Mouse (Mus musculus): Measurements from ENCODE around the gene Spag4. TPM values are rescaled to one million over a fixed set of nuclear protein-coding genes. Genes with fewer than 3 reads are reported as not detected.

The Spag4 gene
- polyA plus RNA-seq (2012; rRNA removed) (5.7 and 7.9 TPM in 2 replicates), polyA plus RNA-seq (2014; fragmentation: Nextera tagmentation; extraction: Ambion mirVana) (2.1 and 3.0 TPM in 2 replicates)

DNA sequence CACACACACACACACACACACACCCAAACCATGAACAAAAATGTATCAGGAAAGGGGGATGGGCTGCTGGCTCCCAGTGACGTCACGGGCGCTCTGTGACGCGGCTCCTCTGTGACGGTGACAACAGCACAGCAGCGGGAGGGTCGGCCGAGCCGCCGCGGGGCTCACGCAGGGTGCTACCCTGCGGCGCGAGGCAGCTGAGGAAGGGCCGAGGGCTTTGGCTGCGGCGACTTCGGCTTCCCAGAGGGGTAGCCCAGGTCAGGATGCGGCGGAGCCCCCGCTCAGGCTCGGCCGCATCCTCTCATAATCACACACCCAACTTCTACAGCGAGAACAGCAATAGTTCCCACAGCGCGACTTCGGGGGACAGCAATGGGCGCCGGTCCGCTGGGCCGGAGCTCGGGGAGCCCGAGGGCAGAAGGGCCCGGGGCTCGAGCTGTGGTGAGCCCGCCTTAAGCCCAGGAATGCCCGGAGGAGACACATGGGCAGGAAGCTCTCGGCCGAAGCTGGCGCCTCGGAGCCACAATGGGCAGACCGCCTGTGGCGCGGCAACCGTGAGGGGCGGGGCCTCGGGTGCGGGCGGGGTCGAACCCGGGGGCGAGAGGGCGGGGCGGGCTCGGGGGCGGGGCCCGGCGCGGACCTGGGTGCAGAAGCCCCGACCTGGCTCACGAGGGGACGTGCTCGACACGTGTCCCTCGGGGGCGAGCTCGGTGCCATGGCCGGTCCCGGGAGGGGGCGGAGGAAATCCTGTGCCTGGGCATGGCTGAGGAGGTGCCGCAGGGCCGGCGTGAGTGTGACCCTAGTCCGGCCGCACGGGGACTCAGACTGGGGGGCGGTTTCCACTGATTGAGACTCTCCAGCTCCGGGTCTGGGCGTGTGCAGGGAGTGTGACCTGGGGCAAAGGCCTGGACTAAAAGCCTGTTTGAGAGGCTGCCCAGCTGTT, at the start of gene Spag4:
Gene Spag4 (plus strand): TSS at position 77 of the 943 bp plus-strand sequence.
- peak within 1 kb of the TSS; percentile 81 for H3K9ac ChIP-seq (ENCODE audit: low read depth, low read length, severe bottlenecking)
- H3K9me3 ChIP-seq (ENCODE audit: control insufficient read depth, low read length), result no peaks in the 10 kb centered on the region
- peaks cover 13% of the 10 kb centered on the region for H3K36me3 ChIP-seq (ENCODE audit: control insufficient read depth, insufficient read depth, low read length)
- ATAC-seq (ENCODE audit: low FRiP score, low read depth), result peak; percentile 80
- H3K27me3 ChIP-seq (ENCODE audit: control insufficient read depth, insufficient read depth, low read length), result no peaks in the 10 kb centered on the region
- no peak for TF ChIP-seq POLR2A (IDR thresholded peaks at IDR 0.05; ENCODE audit: borderline replicate concordance, extremely low read depth, insufficient read depth, insufficient read length)
- under 1% methylated on average over 60 of the region's 81 CpGs for WGBS
- peak within 1 kb of the TSS; percentile 95 for H3K4me2 ChIP-seq (replicated peaks; ENCODE audit: low read depth, low read length, severe bottlenecking)
- H3K27ac ChIP-seq (replicated peaks; ENCODE audit: low read depth, low read length), result peak within 1 kb of the TSS; percentile 73; the same call in 1 of the 2 replicates
- H3K4me3 ChIP-seq (replicated peaks; ENCODE audit: low read length), result peak within 1 kb of the TSS; percentile 64
- DNase-seq (ENCODE audit: low spot score), result peak; percentile 63
- H3K4me1 ChIP-seq (ENCODE audit: control insufficient read depth, insufficient read depth, low read length), result peaks cover 6% of the 10 kb centered on the region

DNA sequence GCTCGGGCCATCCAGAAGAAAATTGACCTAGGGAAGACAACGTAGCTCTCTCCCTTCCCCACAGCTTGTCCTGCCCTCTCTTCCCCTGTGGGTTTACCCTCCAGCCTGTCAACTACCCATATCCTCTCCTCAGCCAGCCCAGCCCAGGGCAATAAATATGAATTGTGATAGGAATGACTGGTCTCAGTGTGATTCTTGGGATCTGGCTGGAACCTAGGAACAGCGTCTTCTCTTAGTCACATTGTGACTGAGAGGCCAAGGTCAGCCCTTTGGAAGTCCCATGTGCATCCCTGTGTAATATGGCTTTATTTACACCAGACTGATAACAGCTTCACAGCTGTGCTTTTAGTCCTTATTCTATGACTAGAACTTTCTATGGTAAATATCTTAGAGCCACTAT, 46.9 kb upstream of the Spag4 start:
- H3K4me1 ChIP-seq (ENCODE audit: control insufficient read depth, insufficient read depth, low read length), result no peaks in the 10 kb centered on the region
- H3K4me3 ChIP-seq (replicated peaks; ENCODE audit: low read length), result no peak overlapping the region
- H3K4me2 ChIP-seq (replicated peaks; ENCODE audit: low read depth, low read length, severe bottlenecking), result no peak overlapping the region
- no peak overlapping the region for H3K9ac ChIP-seq (ENCODE audit: low read depth, low read length, severe bottlenecking)
- no peaks in the 10 kb centered on the region for H3K27me3 ChIP-seq (ENCODE audit: control insufficient read depth, insufficient read depth, low read length)
- peaks cover 68% of the 10 kb centered on the region for H3K36me3 ChIP-seq (ENCODE audit: control insufficient read depth, insufficient read depth, low read length)
- 91% methylated on average over 3 of the region's 3 CpGs for WGBS
- H3K9me3 ChIP-seq (ENCODE audit: control insufficient read depth, low read length), result no peaks in the 10 kb centered on the region
- H3K27ac ChIP-seq (replicated peaks; ENCODE audit: low read depth, low read length), result no peak overlapping the region
- no peak for ATAC-seq (ENCODE audit: low FRiP score, low read depth)
- no peak for TF ChIP-seq POLR2A (IDR thresholded peaks at IDR 0.05; ENCODE audit: borderline replicate concordance, extremely low read depth, insufficient read depth, insufficient read length)
- DNase-seq (ENCODE audit: low spot score), result no peak

DNA sequence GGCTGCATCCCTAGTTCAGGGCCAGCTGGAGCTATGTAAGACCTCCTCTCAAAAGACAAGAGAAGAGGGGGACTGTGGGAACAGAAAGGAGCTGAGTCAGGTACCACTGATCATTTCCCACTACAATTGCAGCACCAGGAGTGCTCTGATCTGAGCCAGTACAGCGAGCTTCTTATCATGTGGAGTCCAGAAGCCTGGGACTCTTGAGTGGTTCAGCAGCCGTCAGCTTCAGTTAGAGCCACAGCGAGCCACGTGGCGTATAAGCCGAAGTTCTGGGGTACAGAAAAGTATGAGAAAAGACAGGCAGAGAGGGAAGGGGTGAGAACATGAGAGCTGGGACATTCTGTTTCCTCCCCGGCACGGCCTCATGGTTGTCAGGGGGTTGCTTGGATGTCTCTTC, 43.8 kb upstream of the Spag4 start:
- TF ChIP-seq POLR2A (IDR thresholded peaks at IDR 0.05; ENCODE audit: borderline replicate concordance, extremely low read depth, insufficient read depth, insufficient read length), result no peak
- Histone ChIP-seq H3K4me3 (replicated peaks; ENCODE audit: low read length) (no peak overlapping the region), H3K4me1 (ENCODE audit: control insufficient read depth, insufficient read depth, low read length) (no peaks in the 10 kb centered on the region), H3K9me3 (ENCODE audit: control insufficient read depth, low read length) (no peaks in the 10 kb centered on the region), H3K4me2 (replicated peaks; ENCODE audit: low read depth, low read length, severe bottlenecking) (no peak overlapping the region), H3K9ac (ENCODE audit: low read depth, low read length, severe bottlenecking) (no peak overlapping the region), H3K27me3 (ENCODE audit: control insufficient read depth, insufficient read depth, low read length) (no peaks in the 10 kb centered on the region), H3K36me3 (ENCODE audit: control insufficient read depth, insufficient read depth, low read length) (peaks cover 39% of the 10 kb centered on the region), H3K27ac (replicated peaks; ENCODE audit: low read depth, low read length) (no peak overlapping the region)
- no peak for DNase-seq (ENCODE audit: low spot score)
- WGBS, result 86% methylated on average over 8 of the region's 8 CpGs
- no peak for ATAC-seq (ENCODE audit: low FRiP score, low read depth)

DNA sequence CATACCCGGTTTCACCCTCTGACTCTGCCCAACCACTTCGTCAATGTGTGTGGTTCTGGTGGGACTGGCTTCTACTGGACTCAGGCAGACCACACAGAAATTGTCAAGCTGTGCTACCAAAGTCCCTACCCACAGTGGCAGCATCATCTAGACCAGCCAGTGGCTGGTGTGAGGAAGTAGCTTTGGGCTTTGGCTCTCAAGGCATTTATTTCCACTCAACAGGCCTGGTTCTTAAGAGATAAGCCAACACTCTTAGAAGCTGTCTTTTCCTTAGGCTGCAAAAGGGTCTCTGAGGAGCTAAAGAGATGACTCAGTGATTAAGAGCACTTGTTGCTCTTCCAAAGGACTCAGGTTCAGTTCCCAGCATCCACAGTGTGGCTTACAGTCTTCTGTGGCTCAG, 43.2 kb upstream of the Spag4 start:
- 90% methylated on average over 2 of the region's 2 CpGs for WGBS
- Histone ChIP-seq H3K36me3 (ENCODE audit: control insufficient read depth, insufficient read depth, low read length) (peaks cover 33% of the 10 kb centered on the region), H3K4me1 (ENCODE audit: control insufficient read depth, insufficient read depth, low read length) (no peaks in the 10 kb centered on the region), H3K9ac (ENCODE audit: low read depth, low read length, severe bottlenecking) (no peak overlapping the region), H3K27ac (replicated peaks; ENCODE audit: low read depth, low read length) (no peak overlapping the region), H3K9me3 (ENCODE audit: control insufficient read depth, low read length) (no peaks in the 10 kb centered on the region), H3K27me3 (ENCODE audit: control insufficient read depth, insufficient read depth, low read length) (no peaks in the 10 kb centered on the region), H3K4me3 (replicated peaks; ENCODE audit: low read length) (no peak overlapping the region), H3K4me2 (replicated peaks; ENCODE audit: low read depth, low read length, severe bottlenecking) (no peak overlapping the region)
- DNase-seq (ENCODE audit: low spot score) (no peak), ATAC-seq (ENCODE audit: low FRiP score, low read depth) (no peak)
- TF ChIP-seq POLR2A (IDR thresholded peaks at IDR 0.05; ENCODE audit: borderline replicate concordance, extremely low read depth, insufficient read depth, insufficient read length), result no peak

DNA sequence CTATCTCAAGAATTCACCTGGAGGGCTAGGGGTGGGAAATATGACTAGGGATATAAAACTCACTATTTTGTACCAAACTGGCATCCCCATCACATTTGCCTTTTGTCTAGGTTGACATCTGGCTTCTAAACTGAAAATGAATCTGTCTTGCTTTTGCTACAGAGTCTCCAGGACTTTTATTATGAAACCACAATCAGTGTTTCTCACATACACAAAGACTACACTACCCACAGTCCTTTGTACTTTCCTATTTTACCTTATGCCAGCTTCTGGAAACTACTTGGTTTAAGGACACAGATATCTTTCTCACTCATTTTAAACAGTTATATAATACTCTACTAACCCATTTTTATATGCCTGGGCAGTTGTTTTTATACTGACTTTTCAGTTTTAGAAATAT, 39.5 kb upstream of the Spag4 start:
- Histone ChIP-seq H3K36me3 (ENCODE audit: control insufficient read depth, insufficient read depth, low read length) (no peaks in the 10 kb centered on the region), H3K9ac (ENCODE audit: low read depth, low read length, severe bottlenecking) (no peak overlapping the region), H3K4me1 (ENCODE audit: control insufficient read depth, insufficient read depth, low read length) (no peaks in the 10 kb centered on the region), H3K4me2 (replicated peaks; ENCODE audit: low read depth, low read length, severe bottlenecking) (no peak overlapping the region), H3K27ac (replicated peaks; ENCODE audit: low read depth, low read length) (no peak overlapping the region), H3K9me3 (ENCODE audit: control insufficient read depth, low read length) (no peaks in the 10 kb centered on the region), H3K27me3 (ENCODE audit: control insufficient read depth, insufficient read depth, low read length) (no peaks in the 10 kb centered on the region), H3K4me3 (replicated peaks; ENCODE audit: low read length) (no peak overlapping the region)
- ATAC-seq (ENCODE audit: low FRiP score, low read depth) (no peak), DNase-seq (ENCODE audit: low spot score) (no peak)
- TF ChIP-seq POLR2A (IDR thresholded peaks at IDR 0.05; ENCODE audit: borderline replicate concordance, extremely low read depth, insufficient read depth, insufficient read length), result no peak
